Mouse (Mus musculus) CD8-positive naive resting alpha-beta T cell, adult 57 days (primary cell): ENCODE data around the gene Olfr1367. TPM values are rescaled to one million over a fixed set of nuclear protein-coding genes. Genes with fewer than 3 reads are reported as not detected.

Experiments used
- total RNA-seq: library from RNA; stranded (reverse); gene quantifications from one replicate; pipeline ENCODE4 v1.2.4, GENCODE M21; 2023

Olfr1367 gene
- not detected for total RNA-seq

DNA sequence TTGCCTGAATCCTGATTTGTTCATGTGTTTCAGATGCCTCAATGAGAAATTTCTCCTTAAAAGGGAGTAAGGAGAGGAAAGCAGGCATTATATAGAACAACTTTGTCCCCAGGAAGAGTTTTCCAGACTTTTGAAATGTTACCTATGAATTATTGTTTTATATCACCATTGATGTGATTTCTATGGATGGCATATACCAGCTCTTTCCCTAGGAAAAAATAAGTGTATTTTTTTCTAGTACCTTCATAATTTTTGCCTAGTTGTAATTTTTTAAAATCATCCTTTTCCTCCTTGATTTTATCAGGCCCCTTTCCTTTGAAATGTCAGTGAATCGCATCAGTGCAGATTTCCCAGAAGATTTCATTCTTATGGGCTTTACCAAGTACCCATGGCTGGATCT lies at the start of gene Olfr1367:
Gene Olfr1367 (plus strand): TSS at position 301 of the 400 bp plus-strand sequence.

DNA sequence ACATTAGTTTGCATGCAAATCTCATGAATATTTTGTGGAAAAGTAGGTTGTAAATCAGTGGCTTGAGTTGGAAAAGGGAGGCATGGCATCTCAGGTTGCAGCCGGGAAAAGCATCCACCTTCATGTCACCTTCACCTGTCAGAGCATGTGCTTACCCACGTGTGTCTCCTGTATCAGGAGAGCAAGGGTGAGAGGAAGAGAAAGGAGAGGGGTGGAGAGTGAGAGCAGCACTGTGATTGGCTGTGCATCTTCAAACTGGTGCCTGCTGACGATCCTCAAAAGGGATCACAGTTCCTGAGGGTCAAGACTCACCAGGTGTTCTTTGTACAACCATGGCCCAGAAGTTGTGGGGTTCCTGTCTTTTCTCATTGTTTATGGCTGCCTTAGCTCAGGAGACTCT lies 34.8 kb upstream of the Olfr1367 start, which contains the start of gene Gpx6:
Gene Gpx6 (plus strand): TSS at position 200 of the 400 bp plus-strand sequence.

DNA sequence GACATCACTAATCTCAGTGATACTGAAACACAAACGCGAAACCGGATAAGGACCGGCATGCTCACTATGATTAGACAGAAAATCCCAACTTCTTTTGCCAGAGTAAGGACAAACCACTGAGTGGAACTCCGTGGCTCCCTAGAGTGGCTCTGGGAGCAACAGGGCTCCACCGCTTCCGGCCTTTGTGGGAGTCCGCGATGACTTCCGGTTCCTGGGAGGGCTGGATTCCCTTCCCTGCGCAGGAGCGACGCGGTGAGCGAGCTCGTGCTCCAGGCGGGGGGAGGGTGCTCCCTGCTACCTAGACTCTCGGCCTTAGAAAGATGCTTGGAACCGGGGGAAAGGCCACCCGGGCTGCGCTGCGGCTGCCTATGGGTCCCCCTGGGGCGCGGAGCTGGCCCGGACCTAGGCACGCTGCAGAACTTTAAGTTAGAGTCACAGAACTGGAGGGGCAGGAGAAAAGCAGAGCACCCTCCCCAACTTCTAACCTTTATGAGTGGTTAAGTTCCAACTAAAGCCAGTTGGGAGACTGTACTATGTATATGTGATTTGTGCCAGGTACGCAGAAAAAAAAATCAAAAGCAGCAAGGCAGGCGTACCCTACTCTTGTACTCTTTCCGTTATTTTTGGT lies 16.0 kb downstream of the Olfr1367 start, which contains the start of gene Zscan12:
Gene Zscan12 (plus strand): TSS at position 200 of the 628 bp plus-strand sequence.

Other genes with a start within 250 kb of the Olfr1367 start
- not detected for gene Olfr1369-ps1, start 235.4 kb upstream of the Olfr1367 start, total RNA-seq
- not detected for gene Olfr263, start 217.3 kb upstream of the Olfr1367 start, total RNA-seq
- gene Olfr1368, start 201.0 kb upstream of the Olfr1367 start, total RNA-seq = not detected
- 77.4 TPM for gene Trim27, start 167.5 kb upstream of the Olfr1367 start, total RNA-seq
- not detected for gene Gpx5, start 54.2 kb upstream of the Olfr1367 start, total RNA-seq
- not detected for gene Gpx6, start 34.8 kb upstream of the Olfr1367 start, total RNA-seq
- gene Zscan12, start 15.9 kb downstream of the Olfr1367 start, total RNA-seq = 7.0 TPM
- 62.2 TPM for gene Zkscan3, start 55.8 kb downstream of the Olfr1367 start, total RNA-seq
- 0.58 TPM for gene Pgbd1, start 94.1 kb downstream of the Olfr1367 start, total RNA-seq
- 51.2 TPM for gene Zscan26, start 106.8 kb downstream of the Olfr1367 start, total RNA-seq
- gene Nkapl, start 121.6 kb downstream of the Olfr1367 start, total RNA-seq = not detected
- not detected for gene Zkscan4, start 132.0 kb downstream of the Olfr1367 start, total RNA-seq
- not detected for gene Gm10065, start 132.5 kb downstream of the Olfr1367 start, total RNA-seq
- gene AK157302, start 148.3 kb downstream of the Olfr1367 start, total RNA-seq = 5.6 TPM
- gene Gm11273, start 154.5 kb downstream of the Olfr1367 start, total RNA-seq = 14.0 TPM
- 11.5 TPM for gene Zkscan8, start 184.2 kb downstream of the Olfr1367 start, total RNA-seq
- gene Olfr1366, start 195.9 kb downstream of the Olfr1367 start, total RNA-seq = not detected
- gene Olfr1535, start 213.0 kb downstream of the Olfr1367 start, total RNA-seq = not detected
- gene Olfr1364, start 234.8 kb downstream of the Olfr1367 start, total RNA-seq = not detected